Mouse (Mus musculus): ENCODE data around the gene Ndufa1. TPM values are rescaled to one million over a fixed set of nuclear protein-coding genes. Genes with fewer than 3 reads are reported as not detected.

The Ndufa1 gene
- 1,377 and 1,764 TPM in 2 replicates for polyA plus RNA-seq (2021; fragmentation: Nextera tagmentation)
- long read RNA-seq, experiment 1, transcript Ndufa1-201 (3 exons, 419 nt) = major isoform, 295 of 296 reads
- long read RNA-seq, experiment 1, partial matches to known transcripts = 0 of 296 reads
- long read RNA-seq, experiment 1, other reads (novel, unspliced or antisense) = 1 of 296 reads
- long read RNA-seq, experiment 2, transcript Ndufa1-201 (3 exons, 419 nt) = major isoform, 19 of 19 reads
- long read RNA-seq, experiment 2, partial matches to known transcripts = 0 of 19 reads
- long read RNA-seq, experiment 2, other reads (novel, unspliced or antisense) = 0 of 19 reads

GRCm38 (mm10) chrX:37191105-37191743 lies at the start of gene Ndufa1, which contains the start of gene Rnf113a1:
Gene Ndufa1, minus strand, starts transcription at chrX:37191163.
Gene Rnf113a1, plus strand, starts transcription at chrX:37191245.

DNA sequence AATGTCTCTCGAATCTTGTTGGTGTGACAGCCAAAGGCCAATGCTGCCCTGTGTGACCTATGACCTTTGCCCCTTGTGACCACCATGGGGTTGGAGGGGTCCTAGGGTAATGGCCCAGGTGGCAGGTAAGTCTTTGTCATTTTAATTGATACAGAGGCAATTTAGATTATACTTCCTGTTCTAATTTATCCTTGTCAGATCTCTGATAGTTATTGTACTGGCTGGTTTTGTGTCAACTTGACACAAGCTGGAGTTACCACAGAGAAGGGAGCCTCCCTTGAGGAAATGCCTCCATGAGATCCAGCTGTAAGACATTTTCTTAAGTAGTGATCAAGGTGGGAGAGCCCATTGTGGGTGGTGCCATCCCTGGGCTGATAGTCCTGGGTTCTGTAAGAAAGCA lies 31.2 kb upstream of the Ndufa1 start, which contains the start of gene Rhox1:
TSS of gene Rhox1 (minus strand) at position 101 of the 400 bp plus-strand sequence.

DNA sequence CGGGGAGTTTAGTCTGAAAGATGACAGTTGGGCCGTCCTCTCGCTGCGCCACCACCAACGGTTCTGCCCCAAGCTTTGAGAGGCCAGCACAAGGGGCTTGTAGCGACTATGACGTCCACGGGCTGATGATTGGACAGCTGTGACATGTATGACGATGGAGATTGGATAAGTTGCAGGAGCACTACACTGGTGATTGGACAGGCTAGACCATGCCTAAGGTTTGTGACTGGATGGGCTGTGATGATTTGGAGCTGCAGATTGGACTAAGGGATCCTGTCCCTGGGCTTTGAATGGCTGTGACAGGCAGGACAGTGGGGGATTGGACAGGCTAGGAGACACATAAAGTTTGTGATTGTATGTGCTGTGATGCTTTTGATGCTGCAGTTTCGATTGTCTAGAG lies 20.0 kb upstream of the Ndufa1 start, which contains the start of gene Gm9:
TSS of gene Gm9 (minus strand) at position 101 of the 400 bp plus-strand sequence.

GRCm38 (mm10) chrX:37168742-37169141 lies 22.2 kb downstream of the Ndufa1 start, which contains the start of gene Akap14:
Gene Akap14, minus strand, starts transcription at chrX:37168842.

Other genes with a start within 250 kb of the Ndufa1 start
- 29.7 and 31.6 TPM in 2 replicates for gene Sept6, start 199.4 kb downstream of the Ndufa1 start, polyA plus RNA-seq (2021; fragmentation: Nextera tagmentation)
- not detected in 2 replicates for gene Sowahd, start 142.3 kb downstream of the Ndufa1 start, polyA plus RNA-seq (2021; fragmentation: Nextera tagmentation)
- gene Rpl39, start 105.8 kb downstream of the Ndufa1 start, polyA plus RNA-seq (2021; fragmentation: Nextera tagmentation) = 1,190 and 1,219 TPM in 2 replicates
- 9.2 and 10.0 TPM in 2 replicates for gene Upf3b, start 80.8 kb downstream of the Ndufa1 start, polyA plus RNA-seq (2021; fragmentation: Nextera tagmentation)
- 8.8 and 9.7 TPM in 2 replicates for gene Nkap, start 64.4 kb downstream of the Ndufa1 start, polyA plus RNA-seq (2021; fragmentation: Nextera tagmentation)
- gene Akap14, start 22.3 kb downstream of the Ndufa1 start, polyA plus RNA-seq (2021; fragmentation: Nextera tagmentation) = 0.26 and 0.53 TPM in 2 replicates
- gene Rnf113a1, start 82 bp upstream of the Ndufa1 start, polyA plus RNA-seq (2021; fragmentation: Nextera tagmentation) = 13.3 and 15.8 TPM in 2 replicates
- not detected in 2 replicates for gene Gm9, start 19.9 kb upstream of the Ndufa1 start, polyA plus RNA-seq (2021; fragmentation: Nextera tagmentation)
- not detected in 2 replicates for gene Rhox1, start 31.1 kb upstream of the Ndufa1 start, polyA plus RNA-seq (2021; fragmentation: Nextera tagmentation)
- gene Rhox2a, start 53.8 kb upstream of the Ndufa1 start, polyA plus RNA-seq (2021; fragmentation: Nextera tagmentation) = not detected in 2 replicates
- not detected in 2 replicates for gene Rhox3a, start 58.8 kb upstream of the Ndufa1 start, polyA plus RNA-seq (2021; fragmentation: Nextera tagmentation)
- not detected in 2 replicates for gene Rhox4a, start 74.2 kb upstream of the Ndufa1 start, polyA plus RNA-seq (2021; fragmentation: Nextera tagmentation)
- gene Rhox3a2, start 188.9 kb upstream of the Ndufa1 start, polyA plus RNA-seq (2021; fragmentation: Nextera tagmentation) = not detected in 2 replicates
- not detected in 2 replicates for gene Rhox4a2, start 199.7 kb upstream of the Ndufa1 start, polyA plus RNA-seq (2021; fragmentation: Nextera tagmentation)
- gene Rhox2b, start 220.9 kb upstream of the Ndufa1 start, polyA plus RNA-seq (2021; fragmentation: Nextera tagmentation) = not detected in 2 replicates
- not detected in 2 replicates for gene Rhox4b, start 241.3 kb upstream of the Ndufa1 start, polyA plus RNA-seq (2021; fragmentation: Nextera tagmentation)

All from layer of hippocampus, adult 6 months (tissue).